Mouse (Mus musculus) NIH3T3 (cell line): ENCODE measurements around the gene Olfr810.
A peak's percentile ranks its signal among the peaks of the same experiment; 100 is the strongest.

Experiments
- DNase-seq: peaks from one replicate; pipeline ENCODE4 v3.0.0-alpha.2; 2012; ENCODE audit warnings: low read depth

Olfr810 gene

GRCm38 (mm10) chr10:129794817-129795216 lies at the start of gene Olfr810:
Olfr810 (minus strand) TSS chr10:129794917.
- DNase-seq = no peak

- no peak for DNase-seq
These were observed 9.6 kb upstream of the Olfr810 start, which contains the start of gene Olfr811 for GRCm38 (mm10) chr10:129804296-129804695. Olfr811 (minus strand) TSS chr10:129804396.

- peak; percentile 5 for DNase-seq
These were observed 16.6 kb downstream of the Olfr810 start for GRCm38 (mm10) chr10:129778123-129778522.

GRCm38 (mm10) chr10:129774338-129774737 lies 20.4 kb downstream of the Olfr810 start, which contains the start of gene Olfr809:
Olfr809 (plus strand) TSS chr10:129774638.
- no peak for DNase-seq

DNA sequence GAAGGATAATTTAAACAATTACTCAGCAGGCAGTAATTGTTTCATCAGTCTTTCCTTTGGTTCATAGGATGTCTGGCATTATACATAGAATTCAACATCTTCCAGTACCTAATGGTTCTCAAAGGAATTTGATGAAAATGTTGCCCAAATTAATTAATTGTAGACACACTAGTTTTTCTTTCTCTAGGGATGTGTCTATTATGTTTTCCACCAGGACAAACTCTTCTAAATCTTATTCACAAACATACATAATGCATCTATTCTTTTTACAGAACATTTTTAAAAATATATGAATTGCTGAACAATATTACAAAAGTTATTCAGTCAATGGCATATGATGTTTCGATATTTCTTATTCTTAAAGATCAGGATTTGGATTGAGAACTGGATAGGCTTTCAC lies 29.5 kb downstream of the Olfr810 start, which contains the start of gene Olfr808:
Olfr808 (plus strand) TSS at position 301 of the 400 bp plus-strand sequence.
- no peak for DNase-seq

DNA sequence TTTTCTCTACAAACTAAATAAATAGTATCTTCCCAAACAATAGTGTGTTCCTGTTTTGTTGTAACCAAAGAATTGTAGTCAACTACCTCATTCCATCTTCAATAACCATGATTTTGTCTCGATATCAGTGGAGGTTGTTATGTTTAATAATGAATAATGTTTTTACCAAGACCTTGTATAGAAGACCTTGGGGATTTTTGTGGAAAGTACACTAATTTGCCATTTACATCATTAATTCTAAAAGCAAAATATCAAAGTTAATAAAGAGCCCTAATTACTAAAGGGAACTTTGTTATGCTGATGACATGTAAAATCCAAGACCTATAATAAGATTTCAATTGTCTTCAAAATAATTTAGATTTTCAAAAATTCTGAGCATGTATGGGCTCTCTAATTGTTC lies 37.0 kb downstream of the Olfr810 start, which contains the start of gene Olfr807:
Olfr807 (minus strand) TSS at position 101 of the 400 bp plus-strand sequence.
- DNase-seq = no peak

DNA sequence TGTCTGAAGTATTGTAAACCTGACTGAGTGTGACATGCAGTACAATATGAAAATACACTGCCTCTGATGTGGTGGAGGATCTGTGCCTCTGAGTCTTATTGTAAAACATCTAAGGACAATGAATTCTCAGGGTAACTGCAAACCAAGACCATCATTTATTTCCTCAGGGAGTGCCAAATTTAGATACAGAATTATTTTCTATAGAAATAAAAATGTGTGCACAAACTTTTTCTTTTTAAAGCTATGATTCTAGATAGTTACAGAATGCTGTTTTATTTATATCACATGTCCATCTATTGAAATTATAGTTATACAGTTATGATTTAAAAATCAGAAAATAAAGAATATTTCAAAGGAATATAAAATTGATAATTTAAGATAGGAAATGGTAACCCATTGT lies 52.9 kb downstream of the Olfr810 start, which contains the start of gene Olfr806:
Olfr806 (minus strand) TSS at position 101 of the 400 bp plus-strand sequence.
- no peak for DNase-seq
